Mouse (Mus musculus) cerebellum, adult 2 months (tissue): ENCODE data around the gene Dnajb12.

Source experiments
- CTCF ChIP-seq: fragments of 200-500 bp; IDR thresholded peaks from 2 replicates; pipeline ENCODE4 v1.5.1; 2011; ENCODE audit warnings: low read depth, mild to moderate bottlenecking, control low read depth, low read length, moderate library complexity, borderline replicate concordance; ENCODE audit not compliant: insufficient read depth
- POLR2A ChIP-seq: fragments of 200-500 bp; IDR thresholded peaks from 2 replicates; pipeline ENCODE4 v1.6.1; 2011; ENCODE audit warnings: low read length, control low read depth, borderline replicate concordance; ENCODE audit not compliant: insufficient read depth

GRCm38 (mm10) chr10:59943421-59943989, 64.1 kb downstream of the Dnajb12 start:
- TF ChIP-seq POLR2A (no peak), CTCF (no peak)
